Mouse (Mus musculus) frontal cortex, postnatal 14 days (tissue): Measurements from ENCODE around the gene Tnfrsf9.

Experiments used
- DNase-seq, 2 experiments: peaks; one replicate each; pipeline ENCODE4 v3.0.0; 2022; ENCODE audit warnings: low spot score in 2 of 2

Gene Tnfrsf9

GRCm38 (mm10) chr4:150979455-150979854 is 65.1 kb downstream of the Tnfrsf9 start:
- no peak for DNase-seq

DNA sequence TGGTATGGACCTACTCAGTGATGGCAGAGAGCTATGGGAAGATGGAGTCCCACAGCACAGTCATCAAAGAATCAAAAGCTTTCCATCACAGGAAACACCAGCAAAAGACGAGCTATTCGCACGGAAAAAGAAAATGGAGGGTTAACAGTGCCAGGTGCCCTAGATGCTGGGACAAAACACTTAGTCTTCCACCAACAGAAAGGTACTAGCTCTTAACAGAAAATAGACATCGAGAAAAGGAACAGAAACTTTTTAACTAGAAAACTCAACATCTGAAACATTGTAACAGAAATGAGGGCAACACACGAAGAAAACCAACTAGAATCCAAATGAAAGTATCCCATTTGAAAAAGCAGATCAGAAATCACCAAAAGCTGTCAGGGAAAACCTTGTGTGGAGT is 65.8 kb downstream of the Tnfrsf9 start:
- DNase-seq = no peak

GRCm38 (mm10) chr4:150990148-150990547 is 75.8 kb downstream of the Tnfrsf9 start:
- no peak for DNase-seq
